Mouse (Mus musculus): ENCODE measurements at regions not wholly inside any gene's neighbourhood (a gene's known extent, or its start where the extent isn't known, plus 50 kb on each side); places are given as distances from the start of the nearest gene placed in this dataset.
"Not testable (repeated sequence)": the region's sequence is repeated elsewhere in the genome, so short reads cannot be mapped to it uniquely, and the experiment has no call there.

GRCm38 (mm10) chr14:52862491-52862890 is 366.9 kb upstream of the Olfr1507 start:
- not testable (repeated sequence) for TF ChIP-seq POLR2A (IDR thresholded peaks at IDR 0.05; ENCODE audit: control insufficient read depth, low read depth, low read length); CTCF (IDR thresholded peaks at IDR 0.05; ENCODE audit: control insufficient read depth, insufficient read depth, insufficient replicate concordance, low read depth, low read length)

Data from testis, adult 2 months (tissue).